Mouse (Mus musculus): ENCODE measurements at regions not wholly inside any gene's neighbourhood (a gene's known extent, or its start where the extent isn't known, plus 50 kb on each side); places are given as distances from the start of the nearest gene placed in this dataset.

Small RNA genes in the stretch of these regions (microRNA-seq; reads per million reads assigned to microRNA genes)
- 0 reads per million in 2 experiments for gene Gm23416
